Mouse (Mus musculus): ENCODE results near the gene Gm11037.
A peak's percentile ranks its signal among the peaks of the same experiment; 100 is the strongest.

Gene Gm11037

DNA sequence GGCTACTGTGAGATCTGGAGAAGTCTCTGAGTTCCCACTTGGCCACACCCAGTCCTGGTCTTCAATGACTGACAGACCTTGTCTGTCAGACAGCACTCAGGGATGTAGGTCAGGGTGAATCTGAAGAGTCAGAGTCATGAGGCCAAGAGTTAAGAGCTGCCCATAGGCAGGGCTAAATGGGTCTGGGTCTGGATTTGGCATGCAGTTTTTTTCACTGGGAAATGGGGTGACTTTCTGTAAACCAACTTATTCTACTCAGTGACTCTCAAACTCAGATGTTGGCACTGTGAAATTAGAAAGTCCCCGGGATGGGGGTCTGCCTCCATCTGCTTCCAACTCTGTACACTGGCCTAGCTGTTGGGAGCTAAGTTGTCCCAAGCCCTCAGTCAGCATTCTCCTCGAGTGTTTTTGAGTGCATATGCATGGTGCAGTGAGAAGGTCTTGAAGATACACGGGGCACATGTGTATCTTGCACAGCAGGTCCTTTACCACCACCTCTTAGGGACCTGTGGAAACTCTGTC is 4.6 kb upstream of the Gm11037 start:
- no peak for DNase-seq (ENCODE audit: low spot score)

DNA sequence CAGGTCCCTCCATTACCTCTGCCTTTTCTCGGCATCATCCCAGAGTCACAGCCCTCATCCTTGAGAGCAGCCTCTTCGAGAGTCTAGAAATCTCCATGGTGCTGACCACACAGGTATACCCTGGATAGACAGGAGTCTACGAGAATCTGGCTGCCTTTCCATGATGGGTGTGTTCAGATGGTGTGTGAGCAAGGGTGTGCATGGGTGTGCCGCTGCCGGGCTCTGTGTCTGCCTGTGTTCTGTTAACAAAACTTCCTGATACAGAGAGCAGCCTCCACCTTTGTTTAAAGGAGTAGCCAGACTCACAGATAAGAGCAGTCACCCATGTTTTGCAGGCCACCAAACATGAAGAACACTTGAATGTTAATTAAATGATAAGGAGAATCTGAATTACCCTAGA is 3.5 kb upstream of the Gm11037 start:
- DNase-seq (ENCODE audit: low spot score), result peak; percentile 52

DNA sequence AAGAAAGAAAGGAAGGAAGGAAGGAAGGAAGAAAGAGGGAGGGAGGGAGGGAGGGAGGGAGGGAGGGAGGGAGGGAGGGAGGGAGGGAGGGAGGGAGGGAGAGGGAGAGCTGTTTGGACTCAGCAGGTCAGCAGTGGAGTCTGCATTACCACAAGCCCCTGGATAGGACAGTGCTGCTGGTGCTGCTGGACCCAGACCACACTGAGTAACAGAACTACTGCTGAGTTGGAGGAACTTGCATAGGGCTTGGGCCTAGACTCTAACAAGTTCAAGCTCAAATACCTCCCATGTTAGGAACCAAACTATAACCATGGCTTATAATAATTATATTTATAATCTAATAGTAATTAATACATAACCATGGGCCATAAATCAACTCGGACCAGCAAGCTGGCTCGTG is 2.4 kb upstream of the Gm11037 start:
- no peak for DNase-seq (ENCODE audit: low spot score)

DNA sequence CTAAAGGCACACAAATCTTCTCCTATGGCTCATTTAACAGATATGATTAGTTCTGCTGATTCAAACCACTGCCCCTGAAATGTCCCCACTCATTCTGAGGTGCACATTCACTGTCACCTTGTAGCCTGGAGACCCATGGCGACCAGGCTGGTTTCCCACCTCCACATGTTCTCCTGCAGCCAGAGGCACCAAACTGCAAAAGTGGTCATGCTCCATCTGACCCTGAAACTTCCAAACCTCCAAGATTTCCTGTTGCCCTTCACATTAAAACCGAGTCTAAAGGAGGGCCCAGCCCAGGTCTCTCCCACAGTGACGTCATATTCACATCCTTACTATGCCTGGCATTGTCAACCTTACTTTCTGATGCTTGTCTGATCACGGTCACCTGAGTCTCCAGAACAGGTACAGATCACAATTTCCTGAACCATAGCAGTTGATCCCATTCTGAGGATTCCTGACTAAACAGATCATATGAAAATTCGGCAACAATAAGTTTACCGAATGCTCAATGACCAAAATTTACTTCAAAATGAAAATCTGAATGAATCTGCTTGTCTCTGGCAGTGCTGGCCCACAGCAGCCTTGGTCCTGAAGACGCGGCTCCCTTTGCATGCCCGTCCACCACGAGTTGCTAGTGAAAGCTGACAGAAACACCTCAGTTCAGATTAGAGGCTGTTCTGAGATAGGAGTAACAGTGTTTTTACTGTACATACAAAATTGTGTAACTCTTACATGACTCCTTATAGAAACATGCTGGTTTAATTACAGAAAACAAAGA is 997 bp upstream of the Gm11037 start:
- no peak for DNase-seq (ENCODE audit: low spot score)

DNA sequence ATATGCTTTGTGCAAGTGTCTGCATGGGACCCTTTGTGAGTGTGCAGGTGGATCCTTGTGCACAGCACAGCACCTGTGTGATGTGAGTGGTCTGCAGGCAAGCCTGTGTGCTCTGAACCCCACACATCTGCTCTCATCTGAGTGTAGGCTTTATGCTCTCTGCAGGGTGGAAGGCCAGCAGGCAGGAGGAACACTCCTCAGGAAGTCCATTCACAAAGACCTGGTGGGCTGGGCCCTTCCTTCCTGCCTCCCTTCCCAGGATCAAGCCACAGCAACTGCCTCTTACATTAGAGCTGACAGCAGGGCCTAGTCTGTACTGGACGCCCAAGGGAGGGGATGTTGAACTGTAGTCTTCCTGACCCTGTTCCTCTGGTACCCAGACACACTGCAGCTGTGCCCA is 1.1 kb downstream of the Gm11037 start:
- peak; percentile 80 for DNase-seq (ENCODE audit: low spot score)

DNA sequence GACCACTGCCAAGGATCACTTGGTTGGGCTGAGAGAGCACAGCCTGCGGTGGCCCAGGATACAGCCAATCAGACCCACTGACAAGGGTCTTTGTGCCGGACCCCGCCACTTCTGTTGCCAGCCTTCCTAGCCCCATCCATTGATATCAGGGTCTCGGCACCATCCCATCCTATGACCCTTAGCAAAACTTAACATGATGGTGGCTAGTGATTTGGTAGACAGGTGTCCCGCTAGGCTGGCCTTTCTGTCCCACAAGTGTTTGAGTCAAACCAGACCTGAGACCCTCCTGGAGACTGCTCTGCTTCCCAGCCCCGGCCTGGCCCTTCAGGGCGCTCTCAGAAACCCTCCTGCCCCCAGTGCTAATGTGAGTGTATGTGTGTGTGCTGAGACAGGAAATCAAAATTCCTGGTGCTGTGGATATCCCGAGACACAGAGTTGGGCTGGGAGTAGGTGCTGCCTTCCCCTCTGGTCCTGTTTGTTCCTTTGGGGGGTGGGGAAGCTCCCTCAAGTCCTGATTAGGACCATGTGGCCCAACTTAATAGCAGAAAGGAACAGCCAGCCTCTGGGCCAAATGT is 1.6 kb downstream of the Gm11037 start:
- DNase-seq (ENCODE audit: low spot score), result no peak

DNA sequence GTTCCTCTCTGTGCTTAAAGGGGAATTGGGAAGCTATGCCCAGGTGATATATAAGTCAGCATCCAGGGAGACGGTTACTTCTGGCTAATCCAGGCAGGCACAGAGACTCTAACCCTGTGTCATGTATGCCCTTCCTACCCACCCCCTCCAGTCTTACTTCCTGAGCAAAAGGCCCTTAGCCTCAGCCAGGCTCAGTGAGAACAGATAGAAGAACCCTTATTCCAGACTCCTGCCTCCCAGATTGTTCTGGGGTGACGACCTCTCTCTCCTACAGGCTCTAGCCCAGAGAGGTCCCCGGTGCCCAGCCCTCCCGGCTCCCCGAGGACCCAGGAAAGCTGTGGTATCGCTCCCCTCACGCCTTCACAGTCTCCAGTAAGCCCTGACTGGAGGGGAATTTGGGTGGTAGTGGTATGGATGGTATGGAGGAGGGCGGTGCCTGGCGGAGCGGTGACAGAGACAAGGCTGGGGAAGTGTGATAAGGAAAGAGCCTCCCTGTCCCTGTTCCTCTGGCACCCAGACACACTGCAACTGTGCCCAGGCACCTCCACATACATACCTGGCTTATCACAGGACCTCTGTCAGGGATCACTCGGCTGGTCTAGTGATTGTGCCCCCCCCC is 2.3 kb downstream of the Gm11037 start:
- DNase-seq (ENCODE audit: low spot score), result no peak

DNA sequence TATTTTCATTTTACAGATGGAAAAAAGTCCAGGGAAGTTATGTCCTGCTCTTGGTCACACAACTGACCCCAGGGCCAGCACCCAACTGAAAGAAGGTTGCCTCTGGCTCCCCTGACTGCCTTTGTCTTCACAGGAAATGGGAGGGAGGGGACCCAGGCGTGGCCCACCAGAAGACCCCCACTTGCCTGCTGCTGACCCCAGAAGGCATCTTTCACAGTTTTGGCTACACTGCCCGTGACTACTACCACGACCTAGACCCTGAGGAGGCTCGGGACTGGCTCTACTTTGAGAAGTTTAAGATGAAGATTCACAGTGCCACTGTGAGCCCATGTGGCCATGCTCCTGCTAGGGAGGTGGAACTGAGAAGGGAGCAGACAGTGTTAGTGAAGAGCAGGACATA is 5.0 kb downstream of the Gm11037 start:
- DNase-seq (ENCODE audit: low spot score), result no peak

DNA sequence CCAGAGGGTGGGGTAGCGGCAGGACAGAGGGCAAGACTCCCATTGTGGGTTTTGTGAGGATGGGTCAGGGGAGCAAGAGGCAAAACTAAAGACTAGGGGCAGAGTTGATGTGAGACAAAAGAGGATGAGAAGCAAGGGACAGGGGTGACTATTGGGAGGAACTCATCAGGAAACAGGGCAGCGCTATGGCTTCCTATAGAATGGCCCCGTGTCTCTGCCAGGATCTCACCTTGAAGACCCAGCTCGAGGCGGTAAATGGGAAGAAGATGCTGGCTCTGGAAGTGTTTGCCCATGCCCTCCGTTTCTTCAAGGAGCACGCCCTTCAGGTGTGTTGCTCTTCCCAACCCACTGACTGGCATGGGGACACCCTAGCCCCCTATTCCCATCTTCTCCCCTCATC is 5.5 kb downstream of the Gm11037 start:
- no peak for DNase-seq (ENCODE audit: low spot score)

DNA sequence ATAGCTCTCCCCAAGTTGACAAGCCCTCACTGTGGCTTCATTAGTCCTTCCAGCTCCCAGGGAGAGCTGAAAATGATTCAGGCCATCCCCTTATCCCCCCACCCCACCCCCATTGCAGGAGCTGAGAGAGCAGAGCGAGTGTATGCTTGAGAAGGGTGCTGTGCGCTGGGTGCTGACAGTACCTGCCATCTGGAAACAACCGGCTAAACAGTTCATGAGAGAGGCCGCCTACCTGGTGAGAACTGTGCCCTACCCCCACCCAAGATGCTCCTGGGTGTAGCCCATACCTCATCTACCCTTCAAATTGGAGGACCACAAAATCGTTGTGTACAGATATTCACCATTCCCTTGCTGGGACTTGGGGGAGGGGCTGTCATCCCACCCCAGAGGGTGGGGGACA is 6.0 kb downstream of the Gm11037 start:
- no peak for DNase-seq (ENCODE audit: low spot score)

DNA sequence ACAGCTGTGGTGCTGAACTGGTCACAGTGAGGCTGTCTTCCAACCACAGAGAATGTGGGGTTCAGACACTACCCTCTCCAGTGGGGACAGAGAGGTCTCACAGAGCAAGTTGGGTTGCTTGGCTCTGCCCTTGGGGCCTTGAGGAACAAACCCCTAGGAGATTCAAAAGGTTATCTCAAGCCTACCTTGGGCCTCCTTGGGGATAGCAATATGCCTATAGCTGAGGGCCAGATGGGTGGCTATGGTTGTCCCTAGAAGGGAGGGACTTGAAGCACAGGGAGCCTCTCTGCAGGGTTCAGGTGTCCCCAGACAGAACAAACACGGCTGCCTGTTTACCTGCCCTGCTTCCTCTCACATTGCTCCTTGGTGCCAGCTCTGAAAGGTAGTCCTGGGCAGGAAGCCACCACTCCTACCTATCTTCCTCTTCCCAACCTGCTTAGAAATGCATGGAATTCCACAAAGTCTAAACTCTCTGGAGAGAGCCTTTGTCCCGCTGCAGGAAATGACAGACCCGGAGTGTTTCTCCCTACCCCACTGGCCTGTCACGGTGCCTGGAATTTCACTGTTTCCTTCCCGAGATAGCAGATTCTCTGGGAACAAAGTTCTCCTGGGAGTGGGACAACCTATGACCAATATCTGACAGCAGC is 6.7 kb downstream of the Gm11037 start:
- DNase-seq (ENCODE audit: low spot score), result no peak

DNA sequence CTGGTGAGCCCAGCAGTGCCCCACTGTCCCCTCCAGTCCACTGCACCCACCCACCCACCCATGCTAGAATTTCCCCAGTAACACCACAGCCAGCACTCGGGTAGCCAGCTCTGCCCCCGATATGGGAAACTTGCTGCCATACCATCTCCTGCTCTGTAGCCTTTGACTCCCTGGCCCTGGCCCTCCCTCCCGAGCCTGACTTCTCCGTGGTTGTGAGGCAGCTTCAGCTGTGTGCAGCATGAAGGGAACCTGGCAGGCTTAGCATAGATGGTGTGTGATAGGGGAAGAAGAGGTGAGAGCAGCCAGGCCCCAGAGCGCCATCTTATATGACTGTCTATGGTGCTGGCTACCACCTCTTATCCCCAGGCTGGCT is 7.2 kb downstream of the Gm11037 start:
- no peak for DNase-seq (ENCODE audit: low spot score)

DNA sequence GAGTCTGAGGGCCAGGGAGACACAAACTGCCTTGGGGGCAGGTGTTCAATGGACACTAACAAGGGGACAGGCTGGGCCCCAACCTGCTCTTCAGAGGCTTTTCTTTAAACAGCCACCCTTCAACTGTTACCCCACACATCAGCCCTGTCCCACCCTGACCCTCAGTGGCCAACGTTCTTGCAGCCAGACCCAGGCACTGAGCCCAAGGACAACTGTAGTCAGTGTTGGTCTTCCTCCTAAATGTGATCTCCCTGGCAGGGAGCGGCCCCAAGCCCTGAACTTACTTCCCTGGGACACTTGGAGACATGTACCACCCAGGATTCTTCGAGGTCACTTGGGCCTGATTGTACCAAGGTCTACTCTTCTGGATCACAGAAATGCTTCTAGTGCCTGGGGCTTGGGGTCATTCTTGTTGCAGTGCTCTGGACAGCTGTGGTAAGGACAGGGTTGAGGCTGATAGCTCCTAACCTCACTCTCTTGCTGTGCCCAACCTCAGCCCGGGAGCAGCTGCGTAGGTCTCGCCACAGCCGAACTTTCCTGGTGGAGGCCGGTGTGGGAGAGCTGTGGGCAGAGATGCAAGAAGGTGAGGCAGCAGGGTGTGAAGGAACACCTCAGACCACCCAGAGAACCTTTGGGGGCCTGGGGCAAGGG is 8.2 kb downstream of the Gm11037 start:
- DNase-seq (ENCODE audit: low spot score), result no peak

DNA sequence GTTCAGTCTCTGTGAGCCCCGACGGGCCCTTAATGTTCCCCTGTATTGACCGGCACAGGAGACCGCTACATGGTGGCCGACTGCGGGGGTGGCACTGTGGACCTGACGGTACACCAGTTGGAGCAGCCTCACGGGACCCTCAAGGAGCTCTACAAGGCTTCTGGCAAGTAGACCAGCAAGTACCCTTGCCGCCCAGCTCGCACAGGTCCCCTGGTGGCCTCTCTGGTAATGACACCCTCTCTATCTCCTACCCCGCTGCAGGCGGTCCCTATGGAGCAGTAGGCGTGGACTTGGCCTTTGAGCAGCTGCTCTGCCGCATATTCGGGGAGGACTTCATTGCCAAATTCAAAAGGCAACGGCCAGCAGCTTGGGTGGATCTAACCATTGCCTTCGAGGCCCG is 9.3 kb downstream of the Gm11037 start:
- peak; percentile 78 for DNase-seq (ENCODE audit: low spot score)

DNA sequence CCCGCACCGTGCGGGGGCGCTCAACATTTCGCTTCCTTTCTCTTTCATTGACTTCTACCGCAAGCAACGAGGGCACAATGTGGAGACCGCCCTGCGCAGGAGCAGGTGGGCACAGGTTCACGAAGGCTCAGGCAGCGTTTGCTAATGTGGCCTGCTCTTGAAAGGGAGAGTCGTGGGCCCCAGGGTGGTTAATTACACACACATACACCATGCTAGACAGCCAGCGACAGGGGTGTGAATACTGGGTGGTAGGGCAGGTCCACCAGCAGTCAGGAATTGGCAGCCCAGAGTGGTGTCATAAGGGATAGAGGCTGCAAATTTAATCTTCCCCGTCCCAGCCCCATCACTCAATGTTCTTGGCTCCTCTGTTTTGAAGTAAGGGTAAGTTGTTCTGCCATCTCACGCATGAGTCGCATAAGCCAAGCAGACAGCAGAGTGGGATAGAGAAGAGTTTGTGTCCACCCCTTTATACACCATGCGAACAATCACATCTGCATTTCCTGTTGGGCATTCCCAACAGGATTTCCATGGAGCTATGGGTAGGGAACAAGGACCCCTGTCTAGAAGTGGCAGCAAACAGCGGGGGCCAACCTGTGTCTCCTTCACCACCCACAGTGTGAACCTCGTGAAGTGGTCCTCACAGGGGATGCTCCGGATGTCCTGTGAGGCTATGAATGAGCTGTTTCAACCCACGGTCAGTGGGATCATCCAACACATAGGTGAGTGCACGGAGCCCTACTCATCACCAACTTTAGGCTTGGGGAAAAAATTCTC is 9.9 kb downstream of the Gm11037 start:
- no peak for DNase-seq (ENCODE audit: low spot score)

DNA sequence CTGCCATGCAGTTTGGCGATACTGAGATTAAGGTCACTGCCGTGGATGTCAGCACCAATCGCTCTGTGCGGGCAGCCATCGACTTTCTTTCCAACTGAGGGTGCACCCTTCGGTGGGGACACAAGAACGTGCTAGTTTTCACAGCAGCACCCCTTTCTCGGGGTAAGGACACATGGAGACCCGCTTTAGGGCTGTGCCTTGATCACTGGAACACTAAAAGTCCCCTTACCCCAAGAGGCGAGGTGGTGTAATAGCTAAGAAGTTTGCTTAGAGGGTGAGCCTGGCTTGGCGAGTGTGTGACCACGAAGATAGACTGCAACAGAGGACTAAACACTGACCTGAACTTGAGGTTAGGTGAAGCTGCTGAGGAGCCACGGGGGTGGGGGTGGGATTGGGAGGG is 11.8 kb downstream of the Gm11037 start:
- DNase-seq (ENCODE audit: low spot score), result no peak

DNA sequence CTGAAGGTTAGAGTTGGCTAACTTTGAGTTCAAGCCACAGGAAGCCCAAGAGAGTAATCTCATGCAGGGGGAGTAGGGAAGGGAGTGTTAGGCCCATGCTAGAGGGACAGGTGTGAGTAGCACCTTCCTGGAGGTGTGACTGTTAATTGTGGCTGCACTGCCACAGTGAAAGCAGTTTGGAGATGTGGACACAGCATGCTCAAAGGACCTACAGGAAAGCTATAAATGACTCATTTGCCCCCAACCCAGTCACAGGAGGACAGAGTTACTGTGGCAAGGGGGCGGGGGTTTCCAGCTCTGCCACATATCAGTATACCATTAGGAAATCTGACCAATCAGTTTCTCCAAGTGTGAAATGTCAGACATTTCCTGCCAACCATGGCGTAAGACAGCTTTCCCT is 12.2 kb downstream of the Gm11037 start:
- DNase-seq (ENCODE audit: low spot score), result no peak

DNA sequence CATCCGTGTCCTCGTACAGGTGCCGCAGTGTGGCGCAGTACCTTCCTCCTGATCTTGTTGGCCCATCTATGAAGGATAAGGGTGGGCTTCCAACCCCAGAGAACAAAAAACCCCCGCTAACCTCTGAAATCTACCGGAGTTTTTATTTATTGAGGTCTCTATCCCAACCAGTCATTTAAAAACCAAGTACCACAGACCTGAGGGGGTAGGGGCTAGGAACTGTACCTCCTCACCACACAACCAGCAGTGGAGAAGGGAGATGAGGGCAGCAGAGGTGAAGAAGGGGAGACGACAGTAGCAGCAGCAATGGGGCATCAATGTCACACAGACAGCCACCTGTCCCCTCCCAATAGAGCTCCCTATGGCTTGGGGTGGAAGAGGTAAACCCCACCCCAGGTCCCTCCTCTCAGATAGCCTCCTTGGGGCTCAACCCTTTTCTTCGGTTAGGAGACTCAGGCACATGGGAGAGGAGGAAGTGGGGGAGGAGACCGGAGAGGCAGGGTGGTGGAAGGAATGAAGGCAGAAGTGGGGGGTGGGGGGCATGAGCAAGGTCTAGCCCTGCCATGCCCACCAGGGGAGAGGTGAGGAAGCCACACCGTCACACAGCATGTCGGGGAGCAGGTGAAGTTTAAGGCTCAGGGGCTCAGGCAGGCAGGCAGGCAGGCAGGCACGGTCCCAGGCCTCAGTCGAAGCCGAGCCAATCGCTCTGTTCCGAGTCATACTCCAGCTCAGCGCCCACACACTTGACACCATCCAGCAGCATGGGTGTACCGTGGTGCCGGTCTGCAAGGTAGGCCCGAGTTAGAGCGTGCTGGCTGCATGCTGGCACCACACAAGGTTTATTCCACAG is 13.1 kb downstream of the Gm11037 start:
- no peak for DNase-seq (ENCODE audit: low spot score)

DNA sequence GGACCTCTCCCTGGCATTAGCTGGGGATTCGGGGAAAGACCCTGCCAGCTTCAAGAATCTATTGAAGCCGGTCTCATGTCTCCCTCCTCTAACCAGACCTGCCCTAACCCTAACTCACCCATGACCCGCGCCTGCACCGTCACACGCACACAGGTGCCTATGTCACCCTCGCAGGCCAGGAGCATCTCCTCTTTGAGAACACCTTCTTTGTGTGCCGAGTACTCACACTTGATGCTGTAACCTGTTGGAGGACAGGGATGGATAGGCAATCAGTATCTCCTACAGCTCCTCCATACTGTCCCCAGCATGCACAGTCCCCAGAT is 13.7 kb downstream of the Gm11037 start:
- no peak for DNase-seq (ENCODE audit: low spot score)

DNA sequence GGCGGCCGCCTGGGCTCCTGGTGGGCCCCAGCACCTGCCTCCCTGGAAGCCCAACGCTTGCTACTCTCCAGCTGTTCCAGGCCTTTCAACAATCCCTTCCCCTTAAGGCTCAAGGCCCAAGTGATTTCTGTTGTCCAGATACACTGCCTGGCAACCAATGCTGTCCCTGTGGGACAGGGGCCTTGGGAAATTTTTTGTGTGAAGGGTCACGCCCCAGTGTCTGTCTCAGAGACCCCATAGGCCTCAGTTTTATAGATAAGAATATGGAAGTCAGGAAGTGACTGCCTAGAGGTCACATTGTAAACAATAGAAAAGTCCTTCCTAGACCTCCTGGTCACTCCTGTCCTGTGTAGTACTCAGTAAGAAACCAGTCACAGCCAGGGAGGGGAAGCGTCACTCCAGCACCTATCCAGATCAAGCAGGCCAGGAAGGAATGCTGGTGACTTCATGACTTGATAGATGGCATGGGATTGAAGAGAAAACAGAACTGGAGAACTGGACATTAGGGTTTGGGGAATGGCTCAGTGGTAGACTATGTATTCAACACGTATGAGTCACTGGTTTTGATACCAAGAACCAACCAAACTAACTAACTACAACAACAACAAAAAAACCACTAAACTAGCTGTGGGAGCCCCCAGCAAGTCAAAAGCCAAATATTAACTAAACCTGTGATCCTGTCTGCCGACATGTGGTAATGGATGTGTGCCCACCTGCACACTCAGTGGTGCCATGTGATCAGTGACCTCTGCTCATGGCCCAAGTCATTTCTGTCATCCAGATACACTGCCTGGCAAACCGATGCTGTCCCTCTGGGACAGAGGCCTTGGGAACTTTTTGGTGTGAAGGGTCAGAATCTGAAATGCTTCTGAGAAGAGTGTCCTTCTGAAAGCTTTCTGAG is 15.3 kb downstream of the Gm11037 start:
- DNase-seq (ENCODE audit: low spot score), result no peak
